Mouse (Mus musculus) granulocyte monocyte progenitor cell, adult 5-6 weeks (primary cell): ENCODE results near the gene Pdss2. TPM values are rescaled to one million over a fixed set of nuclear protein-coding genes. Genes with fewer than 3 reads are reported as not detected.

Source experiments
- total RNA-seq, 2 experiments: library from RNA; stranded (forward) in 1 of 2; stranded (reverse) in 1 of 2; fragments of 200-712, 200-1000 nt in 1 of 2; fragments of >200 nt in 1 of 2; fragmentation: Nextera tagmentation in 1 of 2; gene quantifications; 2 replicates each; pipeline ENCODE4 v1.2.3; 2014 to 2017

Pdss2 gene
- total RNA-seq, 2 experiments from 2014 or later = 10.1 to 22.9 TPM

Other genes starting within 250 kb of the Pdss2 start
- gene Sobp, start 47.0 kb upstream of the Pdss2 start, total RNA-seq (2014; fragmentation: Nextera tagmentation) = not detected in 2 replicates
- not detected in 2 replicates for gene Sobp, start 47.0 kb upstream of the Pdss2 start, total RNA-seq (2017)
- gene 9030612E09Rik, start 46.8 kb upstream of the Pdss2 start, total RNA-seq (2014; fragmentation: Nextera tagmentation) = not detected in 2 replicates
- gene 9030612E09Rik, start 46.8 kb upstream of the Pdss2 start, total RNA-seq (2017) = not detected in 2 replicates